Mouse (Mus musculus): ENCODE measurements around the gene Rps6ka5. TPM values are rescaled to one million over a fixed set of nuclear protein-coding genes. Genes with fewer than 3 reads are reported as not detected.

The Rps6ka5 gene
- polyA plus RNA-seq (2015; fragmentation: Nextera tagmentation; extraction: Ambion mirVana): 6.6 and 9.0 TPM in 2 replicates

DNA sequence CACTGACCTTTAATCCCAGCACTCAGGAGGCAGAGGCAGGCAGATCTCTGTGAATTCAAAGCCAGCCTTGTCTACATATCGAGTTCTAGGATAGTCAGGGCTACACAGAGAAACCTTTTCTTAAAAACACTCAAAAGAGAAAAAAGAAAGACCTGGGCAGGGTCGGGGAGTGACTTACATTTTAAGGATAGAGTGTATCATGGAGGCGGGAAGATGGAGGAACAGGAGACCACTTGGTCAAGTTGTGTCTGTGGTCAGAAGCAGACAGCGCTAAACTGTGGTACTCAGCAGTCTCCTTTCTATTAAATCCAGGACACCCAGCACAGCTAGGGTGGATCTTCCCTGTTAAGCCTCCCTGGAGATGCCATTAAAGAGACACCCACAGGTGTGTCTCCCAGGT is at the start of gene Rps6ka5:
Gene Rps6ka5, minus strand, starts transcription at position 333 of the 400 bp plus-strand sequence.
- DNase-seq (ENCODE audit: low spot score): no peak

DNA sequence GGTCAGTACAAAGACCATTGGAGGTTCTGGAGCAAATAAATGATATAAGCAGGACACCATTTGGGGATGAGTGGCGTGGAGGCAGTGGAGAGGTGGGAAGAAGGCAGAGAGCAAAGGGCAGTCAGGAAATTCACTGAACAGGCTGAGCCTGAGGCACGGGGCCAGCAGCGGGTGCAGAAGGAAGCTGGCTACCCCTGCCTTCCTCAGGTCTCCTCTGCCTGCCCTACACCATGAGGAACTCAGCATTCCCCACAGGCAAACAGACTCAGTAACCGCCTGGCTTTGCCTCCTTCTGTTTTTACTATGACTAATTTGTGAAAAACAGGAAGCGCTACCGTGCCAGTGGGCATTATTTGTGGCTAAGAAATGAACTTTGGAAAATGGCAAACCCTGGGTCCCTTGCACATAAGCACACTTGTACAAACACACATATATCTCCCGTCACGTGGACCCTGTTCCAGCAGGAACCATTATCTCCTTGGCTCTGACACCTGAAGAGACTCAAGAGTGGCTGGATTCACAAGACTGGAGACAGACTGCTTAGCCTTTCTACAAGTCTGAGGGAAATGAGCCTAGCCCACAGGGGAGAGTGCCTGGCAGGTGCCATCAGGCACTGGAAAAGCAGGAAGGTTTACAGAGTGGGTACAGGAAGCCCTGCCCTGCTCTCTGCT is 49.3 kb upstream of the Rps6ka5 start:
- no peak for DNase-seq (ENCODE audit: low spot score)

DNA sequence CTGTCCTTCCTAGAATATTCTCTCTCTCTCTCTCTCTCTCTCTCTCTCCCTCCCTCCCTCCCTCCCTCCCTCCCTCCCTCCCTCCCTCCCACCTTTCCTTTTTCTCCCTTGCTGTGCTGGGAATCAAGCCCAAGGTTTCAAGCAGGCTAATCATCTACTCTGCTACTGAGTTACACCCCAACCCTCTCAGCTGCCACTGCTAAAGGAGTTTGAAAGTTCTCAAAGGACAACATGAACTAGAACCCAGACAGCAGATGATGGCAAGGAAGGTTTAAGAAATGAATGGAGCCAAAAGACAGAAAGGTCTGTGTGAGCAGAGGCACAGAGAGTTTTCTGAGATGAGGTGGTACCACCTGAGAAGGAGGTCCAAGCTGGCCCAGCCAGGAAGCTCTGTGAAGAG is 48.5 kb upstream of the Rps6ka5 start:
- DNase-seq (ENCODE audit: low spot score): no peak

DNA sequence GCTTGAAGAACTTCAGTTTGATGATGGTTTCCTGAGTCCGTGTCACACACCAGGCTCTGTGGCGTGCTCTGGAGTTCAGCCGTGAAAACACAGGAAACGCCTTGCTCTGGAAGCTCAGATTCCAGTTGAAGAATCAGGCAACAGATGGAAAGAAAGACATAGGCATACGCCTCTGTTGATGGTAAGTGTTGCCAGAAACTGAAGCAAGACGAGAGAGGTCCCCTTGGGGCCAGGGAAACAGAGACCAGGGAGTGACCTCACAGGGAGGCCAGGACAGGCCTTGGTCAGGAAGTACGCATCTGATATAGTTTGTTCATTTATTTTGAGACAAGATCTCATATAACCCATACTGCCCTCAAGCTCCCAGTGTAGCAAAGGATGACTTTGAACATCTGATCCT is 48.0 kb upstream of the Rps6ka5 start:
- DNase-seq (ENCODE audit: low spot score): no peak

DNA sequence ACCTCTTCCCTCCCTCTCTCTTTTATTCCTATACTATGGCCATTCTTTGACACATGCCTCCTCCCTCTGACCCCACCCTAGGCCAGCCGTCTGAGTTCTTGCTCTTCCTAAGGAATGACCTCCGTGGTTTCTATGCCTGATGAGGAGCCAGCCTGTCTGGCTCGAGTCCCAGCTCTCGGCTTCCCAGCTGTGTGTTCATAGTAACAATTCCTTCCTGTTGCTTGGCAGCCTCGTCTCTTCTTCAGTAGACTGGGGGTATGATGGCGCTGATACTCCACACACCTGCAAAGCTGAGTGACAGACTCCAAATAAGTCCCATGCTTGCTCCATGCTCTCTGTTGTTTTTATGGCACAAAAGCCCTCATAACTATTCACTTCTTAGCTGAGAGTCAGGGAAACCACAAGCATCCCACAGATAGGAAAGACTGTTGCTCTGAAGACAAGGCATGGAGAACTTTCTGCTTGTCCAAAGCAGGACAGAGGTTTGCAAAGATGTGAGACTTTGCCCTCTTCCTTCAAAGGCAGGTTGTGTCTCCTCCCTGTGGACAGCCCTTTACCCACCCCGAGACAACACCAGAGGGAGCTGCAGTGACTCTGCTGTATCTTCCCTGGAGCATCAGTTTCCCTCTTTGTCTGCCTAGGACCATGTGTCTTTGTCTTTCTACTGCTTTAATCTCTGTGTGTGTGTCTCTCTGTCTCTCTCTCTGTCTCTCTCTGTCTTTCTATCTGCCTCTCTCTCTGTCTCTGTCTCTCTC is 45.6 kb upstream of the Rps6ka5 start:
- DNase-seq (ENCODE audit: low spot score): peak; percentile 32

DNA sequence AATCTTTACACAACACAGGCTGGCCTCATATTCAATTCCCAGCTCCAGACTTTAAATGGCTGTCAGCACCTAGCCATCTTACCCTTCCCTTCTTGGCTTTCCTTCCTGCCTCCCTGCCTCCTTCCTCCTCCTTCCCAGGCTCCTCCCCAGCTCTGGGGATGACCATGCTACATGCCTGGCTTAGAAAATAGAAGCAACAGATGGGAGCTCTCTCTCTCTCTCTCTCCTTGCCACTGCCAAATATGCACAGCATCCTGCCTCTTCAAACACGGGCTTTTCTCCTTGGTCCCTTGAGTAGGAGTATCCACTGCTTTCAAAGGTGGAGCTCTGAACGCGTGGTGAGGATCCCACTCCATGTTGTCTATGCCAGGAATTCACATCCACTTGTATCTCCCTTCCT is 44.0 kb upstream of the Rps6ka5 start:
- DNase-seq (ENCODE audit: low spot score): no peak

DNA sequence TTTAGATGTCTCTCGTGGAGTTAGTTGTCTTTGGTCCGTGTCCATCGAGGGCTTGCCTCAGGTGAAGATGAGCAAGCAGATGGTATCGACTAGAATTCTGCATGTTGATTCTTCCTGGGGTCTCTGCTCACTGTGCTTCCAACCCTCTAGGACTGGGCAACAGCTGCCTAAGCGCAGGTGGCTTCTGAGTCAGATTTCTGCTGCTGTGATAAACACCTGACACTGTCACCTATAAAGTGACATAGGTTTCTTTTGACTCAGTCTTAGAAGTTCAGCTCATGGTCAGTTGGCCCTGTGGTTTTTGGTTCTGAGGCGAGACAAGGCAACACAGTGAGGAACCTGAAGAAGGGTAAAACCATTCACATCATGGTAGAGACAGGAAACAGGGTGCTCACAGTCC is 43.1 kb upstream of the Rps6ka5 start:
- DNase-seq (ENCODE audit: low spot score): no peak

DNA sequence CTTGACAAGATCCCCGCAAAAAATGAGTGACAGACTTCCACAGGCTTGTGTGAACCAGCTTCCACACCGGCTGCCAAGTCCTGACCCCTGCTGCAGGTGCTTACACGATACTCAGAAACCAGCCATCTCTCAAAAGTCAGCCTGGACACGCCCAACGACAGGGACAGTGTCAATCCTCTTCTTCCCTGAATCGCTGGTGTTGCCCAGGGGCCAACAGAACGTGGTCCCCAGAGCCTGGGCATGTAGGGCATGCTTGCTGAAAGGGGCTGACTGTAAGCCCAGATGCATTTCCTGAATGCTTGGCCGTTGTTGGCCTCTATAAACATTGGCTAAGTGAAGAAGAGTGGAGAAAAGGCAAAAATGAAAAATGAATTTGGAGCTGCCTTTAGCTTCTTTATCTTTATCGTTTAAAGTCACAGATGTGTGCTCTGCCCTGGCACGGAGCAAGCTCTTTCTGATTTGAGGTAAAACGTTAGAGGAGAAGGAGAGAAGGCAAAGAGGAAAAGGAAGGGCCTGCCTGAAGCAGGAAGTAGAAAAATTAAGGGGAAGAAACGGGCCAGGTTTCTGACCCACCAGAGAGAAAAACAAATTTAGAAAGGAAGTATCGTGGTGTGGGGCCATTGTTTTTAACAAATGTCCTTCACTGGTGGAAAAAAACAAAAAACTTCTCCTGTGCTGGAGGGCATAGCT is 37.7 kb upstream of the Rps6ka5 start:
- peak; percentile 31 for DNase-seq (ENCODE audit: low spot score)

DNA sequence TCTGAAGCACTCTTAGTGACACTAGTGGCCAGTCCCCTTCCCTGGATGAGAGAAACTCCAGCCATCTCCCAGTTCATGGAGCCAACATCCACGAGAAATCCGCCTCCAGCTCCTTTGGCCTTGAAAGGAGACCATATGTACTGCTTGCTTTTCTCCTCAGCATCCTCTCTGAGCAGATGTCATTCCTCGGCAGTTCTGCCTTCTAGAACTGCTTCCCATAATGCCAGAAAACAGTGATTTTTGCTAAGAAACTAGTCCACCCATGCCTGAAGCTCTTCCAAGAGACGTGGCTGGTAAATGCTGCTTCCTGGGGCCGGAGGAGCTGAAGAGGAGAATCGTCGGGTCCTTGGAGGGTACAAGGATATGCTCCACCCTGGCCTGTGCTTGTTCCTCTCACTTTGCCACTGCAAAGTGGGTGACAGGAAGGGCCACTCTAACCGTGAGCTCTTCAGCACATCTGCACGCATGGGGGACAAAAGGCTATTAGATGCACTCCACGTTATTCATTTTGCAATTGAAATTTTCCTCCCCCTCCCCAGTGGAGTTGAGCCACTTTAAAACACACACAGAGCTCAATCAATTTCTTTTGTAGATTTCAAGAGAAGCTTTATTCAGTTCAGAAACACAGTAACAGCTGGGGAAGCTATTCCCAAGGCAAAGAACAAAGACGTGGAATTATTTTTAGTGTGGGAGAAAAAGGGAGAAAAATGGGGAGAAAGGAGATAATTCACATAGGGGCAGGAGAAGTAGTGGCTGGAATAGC is 36.1 kb upstream of the Rps6ka5 start:
- no peak for DNase-seq (ENCODE audit: low spot score)

DNA sequence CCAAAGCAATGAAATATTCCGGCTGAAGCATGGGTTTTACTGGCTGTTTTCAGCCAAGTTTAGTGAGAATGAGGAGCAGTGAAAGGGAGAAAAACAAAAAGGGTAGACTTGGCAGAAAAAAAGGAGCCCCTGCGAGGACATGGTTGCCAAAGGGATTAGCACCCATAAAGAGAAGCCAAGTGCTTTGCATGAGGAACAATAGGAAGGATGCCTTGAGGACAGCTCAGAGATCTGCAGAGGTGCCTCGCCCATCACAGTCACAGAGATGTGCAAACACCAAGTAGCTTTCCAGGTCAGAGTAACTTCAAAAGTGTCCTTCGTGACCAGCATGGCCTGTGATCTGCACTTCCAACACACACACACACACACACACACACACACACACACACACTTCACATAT is 30.6 kb upstream of the Rps6ka5 start:
- no peak for DNase-seq (ENCODE audit: low spot score)

DNA sequence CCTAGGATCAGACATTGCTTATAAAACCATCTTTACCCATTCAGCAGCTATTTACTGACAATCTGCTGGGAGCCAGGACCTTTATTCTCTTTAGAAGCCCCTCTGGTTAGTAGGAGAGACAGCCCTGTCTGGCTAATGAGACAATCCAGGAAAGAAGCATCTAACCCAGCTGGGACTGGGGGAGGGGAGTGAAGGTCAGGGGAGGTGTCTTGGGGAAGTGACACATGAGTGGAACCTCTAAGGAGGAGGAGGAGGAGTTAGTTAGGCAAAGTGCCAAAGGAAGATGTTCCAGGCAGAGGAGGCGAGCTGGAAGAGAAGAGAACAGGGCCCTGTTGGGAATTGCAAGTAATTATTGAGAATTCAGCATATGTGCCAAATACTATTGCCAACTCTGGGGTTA is 26.9 kb upstream of the Rps6ka5 start:
- no peak for DNase-seq (ENCODE audit: low spot score)

DNA sequence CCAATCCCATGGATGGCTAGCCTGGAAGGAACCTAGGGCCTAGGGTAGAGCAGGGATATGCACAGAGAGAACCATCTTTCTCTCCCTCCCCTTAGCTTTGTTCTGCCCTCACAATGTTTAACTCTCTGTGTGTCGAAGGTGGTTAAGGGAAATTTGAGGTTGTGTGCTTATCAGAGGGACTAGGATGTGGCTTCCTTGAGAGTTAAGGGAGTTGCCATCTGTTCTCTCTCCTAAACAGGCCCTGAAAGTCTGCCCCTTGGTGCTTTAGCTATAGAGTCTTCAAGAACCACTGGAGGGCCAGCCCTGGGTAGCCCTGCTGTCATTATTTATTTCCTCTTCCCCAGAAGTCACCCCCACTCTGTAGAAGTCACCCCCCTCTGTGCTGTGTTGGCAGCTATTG is 26.2 kb upstream of the Rps6ka5 start:
- DNase-seq (ENCODE audit: low spot score): no peak

DNA sequence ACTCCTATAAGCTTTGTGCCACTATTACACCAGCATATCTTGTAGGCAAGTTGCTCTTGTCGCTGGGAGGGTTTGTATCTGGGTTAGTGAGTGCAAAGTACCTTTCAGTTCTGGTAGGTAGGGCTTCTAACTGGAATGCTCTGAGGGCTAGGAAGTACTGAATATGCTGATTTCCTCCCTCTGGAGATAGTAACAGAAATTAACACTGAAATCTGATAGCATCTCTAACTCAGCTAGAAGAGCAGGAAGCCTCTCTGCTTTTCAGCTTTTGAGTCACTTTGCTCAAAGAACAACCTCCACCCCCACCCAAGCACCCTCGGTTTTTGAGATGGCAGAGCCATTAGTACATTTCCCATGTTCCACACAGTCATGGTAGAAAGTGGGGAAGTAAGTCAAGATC is 15.7 kb upstream of the Rps6ka5 start:
- no peak for DNase-seq (ENCODE audit: low spot score)

DNA sequence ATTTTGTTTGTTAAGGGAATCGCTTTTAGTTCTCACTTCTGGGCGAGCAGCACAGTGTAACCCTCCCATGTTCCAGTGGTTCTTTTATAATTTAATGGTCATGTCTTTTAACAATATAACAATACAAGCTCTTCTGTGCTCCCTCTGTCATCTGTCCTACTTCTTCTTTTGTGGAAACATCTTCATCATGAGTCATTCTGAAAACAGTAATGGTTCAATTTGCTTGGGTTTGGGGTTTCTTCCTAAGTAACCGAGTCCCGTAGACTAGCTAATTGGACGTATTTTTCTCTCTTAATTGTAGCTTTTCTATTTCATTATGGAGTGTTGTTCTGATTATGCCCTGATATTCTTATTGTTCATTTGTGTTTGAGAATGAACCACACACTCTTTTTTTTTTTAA is 13.5 kb upstream of the Rps6ka5 start:
- no peak for DNase-seq (ENCODE audit: low spot score)

DNA sequence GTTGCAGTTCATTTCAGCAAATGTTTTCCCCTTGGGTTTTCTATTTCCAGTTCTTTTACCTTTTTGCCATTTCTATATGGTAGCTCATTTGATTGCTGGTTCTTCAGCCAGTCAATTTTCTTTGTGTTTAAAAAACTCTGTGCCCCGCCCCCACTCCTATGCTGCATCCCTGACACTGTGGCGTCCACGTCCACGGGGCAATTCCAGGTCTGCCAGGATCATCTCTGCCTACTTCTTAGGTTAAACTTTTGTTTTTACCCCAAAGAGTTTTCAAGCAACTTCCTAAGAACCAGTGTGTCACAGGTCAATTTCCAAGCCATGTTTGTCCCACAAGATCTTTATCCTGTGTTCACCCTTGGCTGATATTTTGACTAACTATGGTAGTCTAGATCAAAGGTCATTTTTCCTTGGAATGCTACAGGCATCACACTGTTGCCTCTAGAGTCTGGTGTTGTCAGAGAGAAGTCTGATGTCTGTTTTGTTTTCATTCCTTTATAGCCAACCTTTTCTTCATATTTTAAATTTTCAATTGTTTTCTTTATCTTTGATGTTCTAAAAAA is 12.3 kb upstream of the Rps6ka5 start:
- no peak for DNase-seq (ENCODE audit: low spot score)

DNA sequence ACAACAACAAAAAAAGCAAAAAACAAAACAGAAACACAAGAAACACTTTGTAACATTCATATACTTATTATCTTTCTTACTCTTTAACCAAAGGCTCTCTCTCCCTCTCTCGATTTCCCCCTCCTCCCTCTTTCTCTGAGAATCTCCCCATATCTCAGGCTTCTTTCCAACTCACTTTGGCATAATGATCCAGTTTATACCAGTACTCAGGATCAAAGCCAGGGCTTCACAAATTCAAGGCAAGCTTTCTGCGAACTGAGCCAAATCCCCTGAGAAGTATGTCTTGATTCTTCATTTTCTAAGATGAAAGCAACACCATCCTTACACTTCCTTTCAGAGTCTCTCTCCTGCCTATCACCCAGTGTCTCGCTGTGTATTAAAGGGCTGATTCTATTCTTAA is 11.7 kb upstream of the Rps6ka5 start:
- DNase-seq (ENCODE audit: low spot score): no peak

DNA sequence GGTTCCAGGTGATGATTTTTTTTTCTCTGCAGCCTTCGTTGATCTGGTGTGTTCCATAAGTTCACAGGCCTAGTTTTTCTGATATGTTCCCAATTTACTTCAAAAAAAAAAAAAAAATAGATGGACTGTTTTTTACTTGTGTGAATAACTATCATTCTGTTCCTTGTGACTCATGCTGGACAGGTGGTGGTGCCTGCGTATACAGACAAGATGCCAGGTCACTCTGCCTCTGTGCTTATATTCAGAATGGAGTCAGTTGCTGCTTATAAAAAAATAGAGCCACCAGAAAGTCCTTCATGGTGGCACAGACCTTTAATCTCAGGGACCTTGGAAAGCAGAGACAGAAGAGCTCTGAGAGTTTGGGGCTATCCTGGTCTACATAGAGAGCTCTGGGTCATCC is 8.8 kb upstream of the Rps6ka5 start:
- DNase-seq (ENCODE audit: low spot score): no peak

DNA sequence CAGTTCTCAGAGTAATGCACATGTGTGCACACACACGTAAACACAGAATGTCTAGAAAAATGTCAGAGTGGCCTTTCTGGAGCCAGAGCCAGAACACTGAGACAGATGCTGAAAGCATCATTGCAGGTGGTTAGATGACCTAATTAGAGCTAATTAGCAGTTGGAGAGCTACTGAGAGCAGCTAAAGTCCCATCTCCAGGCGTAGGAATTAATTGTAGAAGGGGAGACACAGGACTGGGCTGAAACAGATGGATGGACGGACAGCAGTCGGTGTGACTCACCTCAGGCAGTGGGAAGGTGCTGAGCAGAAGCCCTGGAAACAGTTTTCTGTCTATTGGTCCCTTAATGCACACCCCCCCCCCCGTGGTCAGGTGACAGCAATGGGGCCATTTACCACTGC is 8.4 kb upstream of the Rps6ka5 start:
- no peak for DNase-seq (ENCODE audit: low spot score)

DNA sequence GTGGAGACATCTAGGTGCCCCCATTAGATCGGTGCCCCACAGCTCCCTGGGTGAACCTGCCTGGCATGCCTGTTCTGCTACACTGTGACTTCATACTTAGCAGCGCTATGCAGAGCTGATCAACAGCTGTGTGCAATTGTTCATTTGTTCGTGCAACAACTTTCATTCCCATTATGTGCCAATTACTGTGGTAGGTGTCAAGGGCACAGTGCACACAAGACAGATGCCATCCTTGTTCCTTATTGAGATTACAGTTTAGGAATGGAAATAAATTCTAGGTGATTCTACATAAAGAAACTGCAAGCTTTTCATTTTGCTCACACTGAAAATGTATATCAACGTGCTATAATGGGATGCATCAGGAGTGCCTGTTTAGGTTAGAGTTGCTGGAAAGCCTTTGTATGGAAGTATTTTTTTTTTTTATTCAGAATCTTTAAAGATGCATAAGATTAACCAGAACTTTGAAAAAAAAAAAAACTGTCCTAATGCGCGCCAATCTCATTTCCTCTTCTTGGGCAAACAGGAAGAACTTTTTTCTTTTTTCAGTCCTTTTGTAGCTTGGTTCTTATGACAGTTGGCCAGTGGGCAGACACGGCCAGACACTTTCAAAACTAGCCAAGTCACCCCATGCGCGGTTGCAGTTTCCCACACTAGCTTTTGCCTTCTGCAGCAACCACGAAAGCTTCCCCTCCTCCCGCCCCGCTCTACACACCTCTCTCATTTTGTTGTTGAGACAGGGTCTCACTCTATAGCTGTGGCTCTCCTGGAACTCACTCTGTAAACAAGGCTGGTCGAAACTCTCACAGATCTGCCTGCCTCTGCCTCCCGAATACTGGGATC is 2.1 kb upstream of the Rps6ka5 start:
- peak; percentile 31 for DNase-seq (ENCODE audit: low spot score)

DNA sequence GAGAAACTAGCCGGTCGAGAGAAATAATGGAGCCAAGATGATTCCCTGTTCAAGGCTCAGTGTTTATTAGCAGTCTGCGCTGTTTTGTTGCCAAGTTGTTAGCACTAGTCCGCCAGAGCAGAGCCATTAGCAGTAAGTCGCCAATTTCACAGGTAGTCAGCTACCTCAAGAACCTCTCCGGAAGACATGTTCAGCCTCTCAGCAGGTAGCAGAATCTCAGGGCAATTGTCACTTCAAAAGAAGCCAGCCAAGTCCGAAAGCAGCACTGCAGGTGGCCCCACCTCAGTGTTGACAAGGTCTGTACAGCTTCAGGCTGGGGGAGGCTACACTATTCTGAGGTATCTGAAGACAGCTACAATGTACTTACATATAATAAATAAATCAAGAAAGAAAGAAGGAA is 1.1 kb upstream of the Rps6ka5 start:
- no peak for DNase-seq (ENCODE audit: low spot score)

DNA sequence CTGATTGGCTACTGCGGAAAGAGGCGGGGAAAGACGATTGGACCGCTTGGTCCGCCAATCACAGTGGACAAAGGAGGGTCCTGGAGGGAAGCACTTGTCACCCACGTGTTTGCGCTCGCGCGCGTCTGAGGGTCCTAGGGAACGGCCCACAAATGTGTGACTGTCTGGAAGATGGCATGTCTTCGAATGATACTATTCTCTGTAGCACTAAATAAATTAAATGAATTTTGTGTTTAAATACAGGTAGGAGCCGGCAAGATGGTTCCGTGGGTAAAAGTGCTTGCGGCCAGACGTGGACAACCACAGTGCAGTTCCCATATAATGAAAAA is 1.4 kb downstream of the Rps6ka5 start:
- DNase-seq (ENCODE audit: low spot score): no peak
